Mouse (Mus musculus): ENCODE data around the gene Cend1.
A peak's percentile ranks its signal among the peaks of the same experiment; 100 is the strongest.
"Not testable (repeated sequence)": the region's sequence is repeated elsewhere in the genome, so short reads cannot be mapped to it uniquely, and the experiment has no call there.

The Cend1 gene

DNA sequence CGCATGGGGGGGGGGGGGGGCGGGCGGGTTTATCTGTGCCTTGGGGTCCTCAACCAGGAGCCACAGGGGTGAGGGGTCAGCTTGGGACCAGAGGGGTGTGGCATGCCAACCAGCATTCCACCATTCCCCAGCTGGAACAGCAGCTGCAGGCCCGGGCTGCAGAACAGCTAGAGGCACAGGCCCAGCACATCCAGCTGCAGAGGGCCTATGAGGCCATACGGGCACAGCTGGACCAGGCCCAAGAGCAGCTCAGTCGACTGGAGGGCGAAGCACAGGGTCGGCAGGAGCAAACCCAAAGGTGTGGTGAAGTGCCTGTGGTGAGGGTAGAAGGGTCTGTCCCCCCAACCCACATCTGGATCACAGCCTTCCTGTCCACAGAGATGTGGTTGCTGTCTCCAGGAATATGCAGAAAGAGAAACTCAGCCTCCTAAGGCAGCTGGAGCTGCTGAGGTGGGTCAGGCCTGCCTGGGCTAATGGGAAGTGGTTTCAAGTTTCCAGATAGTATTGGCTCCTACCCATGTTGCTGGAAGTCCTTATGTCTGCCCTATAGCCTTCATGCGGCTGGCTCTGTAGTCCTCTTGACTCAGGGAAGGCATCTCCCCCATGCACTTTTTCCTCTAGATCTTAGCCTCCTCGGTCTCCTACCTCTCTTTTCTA, 36.2 kb upstream of the Cend1 start:
- no peak for DNase-seq (ENCODE audit: low read depth in 1 of 2, low spot score in 2 of 2)

DNA sequence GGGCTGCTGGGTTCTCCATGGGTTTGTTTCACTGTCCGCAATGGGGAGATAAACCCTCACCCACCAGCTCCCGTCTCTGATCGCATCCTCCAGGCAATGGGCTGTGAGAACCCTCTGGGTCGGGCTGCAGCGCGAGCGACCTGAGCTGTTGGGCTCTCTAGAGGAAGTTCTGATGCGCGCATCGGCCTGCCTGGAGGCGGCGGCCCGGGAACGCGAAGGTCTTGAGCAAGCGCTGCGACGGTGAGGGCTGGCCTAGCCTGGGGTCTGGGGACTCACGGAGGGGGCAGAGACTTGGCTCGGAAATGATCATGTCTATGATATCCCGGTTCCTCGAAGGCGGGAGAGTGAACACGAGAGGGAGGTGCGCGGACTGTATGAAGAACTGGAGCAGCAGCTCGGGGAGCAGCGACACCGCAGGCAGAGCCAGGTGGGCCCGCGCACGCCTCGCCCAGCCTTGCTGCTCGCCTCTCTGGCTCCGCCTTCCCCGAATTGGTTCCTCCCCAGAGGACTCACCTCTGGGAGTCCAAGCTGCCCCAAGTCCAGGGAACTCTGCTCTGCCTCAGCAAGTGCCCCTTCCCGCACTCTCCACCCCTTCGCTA, 35.4 kb upstream of the Cend1 start:
- no peak for DNase-seq (ENCODE audit: low read depth in 1 of 2, low spot score in 2 of 2)

DNA sequence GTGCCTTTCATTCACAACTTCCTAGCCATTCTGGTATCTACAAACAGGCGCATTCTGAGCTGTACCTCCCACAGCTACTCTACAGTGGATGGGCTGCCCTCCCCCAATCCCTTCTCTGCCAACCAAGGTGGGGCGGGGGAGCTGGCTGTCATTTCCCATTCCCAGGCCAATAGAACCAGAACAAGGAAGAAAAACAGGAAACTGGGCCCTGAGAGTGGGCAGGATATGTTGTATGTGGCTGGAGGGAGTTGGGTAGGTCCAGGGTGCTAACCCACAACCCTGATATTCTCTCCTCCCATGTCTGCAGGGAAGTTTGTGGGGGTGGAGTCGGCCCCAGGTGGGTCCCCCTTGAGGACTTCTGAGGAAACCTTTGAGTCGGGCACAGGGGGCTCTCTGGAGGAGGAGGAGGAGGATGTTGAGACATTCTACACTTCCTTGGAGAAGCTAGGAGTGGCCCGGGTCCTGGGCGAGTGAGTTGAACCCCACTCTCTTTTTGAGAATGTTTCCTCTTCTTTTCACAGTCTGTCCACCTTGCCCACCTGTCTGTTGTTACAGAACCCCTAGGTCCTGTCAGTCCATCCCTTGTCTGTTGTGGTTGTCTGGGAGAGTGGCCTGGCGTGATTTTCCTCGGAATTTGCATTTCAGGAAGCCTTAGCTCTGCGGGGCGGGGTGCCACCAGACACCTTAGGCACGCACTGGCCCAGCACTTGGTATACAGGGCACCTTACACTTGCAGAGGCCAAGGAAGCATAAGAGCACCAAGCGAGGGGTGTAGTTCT, 34.7 kb upstream of the Cend1 start:
- DNase-seq (ENCODE audit: low read depth in 1 of 2, low spot score in 2 of 2) = no peak

DNA sequence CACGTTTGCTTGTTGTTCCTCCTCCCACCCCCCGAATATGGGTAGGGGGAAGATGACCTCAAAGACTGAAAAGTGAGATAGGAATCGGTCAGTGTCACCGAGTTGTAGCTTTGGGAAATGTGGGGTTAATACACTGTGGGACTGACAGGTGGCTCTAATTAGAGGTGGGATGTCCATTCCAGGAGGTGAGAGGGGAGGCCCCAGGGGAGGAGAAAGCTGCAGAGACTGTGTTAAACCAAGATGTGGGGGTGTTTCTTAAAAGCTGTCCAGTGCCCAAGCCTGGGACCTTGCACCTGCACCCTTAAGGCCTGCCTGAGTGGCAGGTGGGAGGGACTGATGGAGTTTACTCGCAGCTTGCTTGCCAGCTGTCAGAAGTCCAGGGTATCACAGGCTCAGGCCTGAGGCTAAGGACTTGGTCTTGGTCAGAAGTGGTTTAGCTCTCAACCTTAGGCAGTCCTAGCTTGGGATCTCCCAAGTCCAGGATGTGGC, 33.1 kb upstream of the Cend1 start:
- no peak for DNase-seq (ENCODE audit: low read depth in 1 of 2, low spot score in 2 of 2)

DNA sequence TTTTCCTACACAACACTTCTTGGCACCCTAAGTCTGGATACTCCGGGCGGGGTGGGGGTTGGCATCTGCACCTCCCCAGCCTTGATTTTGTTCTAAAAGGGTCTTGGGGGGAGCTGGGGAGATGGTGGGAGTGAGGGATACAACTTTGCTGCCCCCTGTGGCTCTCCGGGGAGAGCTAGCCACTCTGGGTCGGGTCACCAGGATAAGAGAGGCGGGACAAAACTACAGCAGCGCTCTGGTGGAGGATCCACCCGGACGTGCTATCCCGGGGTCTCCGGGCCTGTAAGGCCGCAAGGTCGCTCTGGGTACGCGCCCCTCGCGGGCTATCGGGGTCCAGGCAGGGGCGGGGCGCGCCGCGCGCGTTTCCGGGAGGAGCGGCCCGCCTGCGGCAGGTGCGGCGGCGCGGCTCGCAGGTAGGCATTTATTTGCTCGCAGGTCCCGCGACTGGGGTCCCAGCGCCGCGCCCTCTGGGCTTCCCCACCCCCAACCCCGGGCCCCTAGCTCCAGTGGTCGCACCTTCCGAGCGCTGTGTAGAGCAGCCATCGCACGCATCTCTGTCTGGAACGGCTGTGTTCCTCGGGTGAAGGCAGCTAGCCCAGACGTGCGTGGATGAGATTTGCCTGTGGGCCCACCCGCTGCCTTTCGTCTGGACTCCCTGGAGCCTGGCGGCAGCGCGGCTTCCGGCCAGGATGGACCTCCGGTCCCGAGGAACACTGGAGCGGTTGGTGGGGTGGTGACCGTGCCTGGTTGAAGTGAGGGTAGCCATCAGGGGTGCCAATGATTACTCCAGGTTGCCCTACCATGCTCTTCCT, 32.4 kb upstream of the Cend1 start:
- no peak for DNase-seq (ENCODE audit: low read depth in 1 of 2, low spot score in 2 of 2)

DNA sequence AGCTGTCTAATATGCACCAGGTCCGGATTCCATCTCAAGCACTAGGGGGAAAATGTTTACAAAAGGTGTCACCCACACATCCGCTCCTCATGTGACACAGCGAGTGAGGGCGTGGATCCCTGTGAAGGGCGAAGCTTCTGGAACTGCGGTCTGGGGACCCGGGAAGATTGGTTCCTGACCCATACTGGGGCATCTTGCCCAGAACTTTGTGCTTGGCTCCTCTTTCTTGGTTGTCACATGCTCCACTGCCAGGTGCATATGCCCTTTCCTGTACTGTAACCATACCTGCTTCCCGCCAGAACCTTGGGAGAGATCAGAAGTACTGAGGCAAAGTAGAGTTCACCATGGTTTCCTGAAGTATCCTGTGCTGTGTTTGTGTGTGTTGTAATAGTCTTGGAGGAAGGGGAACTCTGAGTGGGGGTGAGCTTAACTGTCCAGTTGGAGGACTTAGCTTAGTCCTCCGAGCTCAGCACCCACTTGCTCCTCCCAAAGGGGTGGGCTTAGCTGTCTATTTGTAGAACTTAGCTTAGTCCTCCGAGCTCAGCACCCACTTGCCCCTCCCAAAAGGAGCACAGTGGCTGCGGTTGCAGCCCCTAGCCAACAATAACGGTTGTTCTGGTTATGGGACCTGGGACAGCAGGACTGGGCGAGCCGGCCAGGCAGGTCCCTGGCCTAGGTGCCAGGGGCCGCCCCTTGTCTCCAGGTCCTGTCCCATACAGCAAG, 31.3 kb upstream of the Cend1 start, which contains the start of gene Cracr2b:
Cracr2b (plus strand) TSS at position 704 of the 723 bp plus-strand sequence.
- DNase-seq (ENCODE audit: low read depth in 1 of 2, low spot score in 2 of 2) = no peak

DNA sequence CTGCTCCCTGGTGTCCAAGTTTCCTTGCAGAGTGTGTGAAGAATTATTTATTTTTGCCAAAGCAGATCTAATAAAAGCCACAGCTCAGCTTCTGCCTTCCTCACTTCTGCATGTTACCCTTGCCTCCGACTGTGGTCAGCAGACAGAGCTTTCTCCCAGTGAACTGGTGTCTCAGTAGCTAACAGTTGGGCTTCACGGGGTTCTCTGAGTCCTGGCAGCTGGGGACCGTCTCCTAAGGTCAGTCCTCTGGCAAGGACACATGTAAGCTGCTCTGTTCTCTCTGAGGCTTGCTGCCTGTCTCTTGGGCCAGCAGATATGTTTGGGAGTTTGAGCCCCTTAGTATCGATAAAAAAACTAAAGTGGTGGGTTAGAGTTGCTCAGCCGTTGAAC, 30.7 kb upstream of the Cend1 start:
- DNase-seq (ENCODE audit: low read depth in 1 of 2, low spot score in 2 of 2) = no peak

DNA sequence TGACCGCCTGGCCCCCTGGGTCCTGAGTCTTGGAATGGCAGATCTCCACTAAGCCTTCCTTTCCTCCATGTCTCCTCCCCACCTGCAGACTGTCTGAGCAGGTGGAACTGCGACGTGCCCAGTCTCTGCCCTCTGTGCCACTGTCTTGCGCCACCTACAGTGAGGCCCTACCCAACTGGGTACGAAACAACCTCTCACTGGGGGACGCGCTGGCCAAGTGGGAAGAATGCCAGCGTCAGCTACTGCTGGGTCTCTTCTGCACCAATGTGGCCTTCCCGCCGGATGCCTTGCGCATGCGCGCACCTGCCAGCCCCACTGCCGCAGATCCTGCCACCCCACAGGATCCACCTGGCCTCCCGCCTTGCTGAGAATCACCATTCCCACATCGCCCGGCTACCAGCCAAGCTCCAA, 30.0 kb upstream of the Cend1 start:
- no peak for DNase-seq (ENCODE audit: low read depth in 1 of 2, low spot score in 2 of 2)

DNA sequence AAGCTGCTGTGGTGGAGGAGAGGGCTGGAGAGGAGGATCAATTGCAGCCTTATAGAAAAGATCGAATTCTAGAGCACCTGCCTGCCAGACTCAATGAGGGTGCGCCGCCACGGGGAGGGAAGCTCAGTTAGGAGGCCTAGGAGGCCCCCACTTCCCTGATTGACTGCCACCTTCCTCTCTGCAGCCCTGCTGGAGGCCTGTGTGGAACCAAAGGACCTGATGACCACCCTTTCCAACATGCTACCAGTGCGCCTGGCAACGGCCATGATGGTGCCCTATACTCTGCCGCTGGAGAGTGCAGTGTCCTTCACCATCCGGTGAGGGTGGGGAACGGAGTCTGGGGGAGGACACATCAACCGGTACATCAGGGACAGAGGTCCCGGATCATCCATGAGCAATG, 29.4 kb upstream of the Cend1 start:
- DNase-seq (ENCODE audit: low read depth in 1 of 2, low spot score in 2 of 2) = no peak

DNA sequence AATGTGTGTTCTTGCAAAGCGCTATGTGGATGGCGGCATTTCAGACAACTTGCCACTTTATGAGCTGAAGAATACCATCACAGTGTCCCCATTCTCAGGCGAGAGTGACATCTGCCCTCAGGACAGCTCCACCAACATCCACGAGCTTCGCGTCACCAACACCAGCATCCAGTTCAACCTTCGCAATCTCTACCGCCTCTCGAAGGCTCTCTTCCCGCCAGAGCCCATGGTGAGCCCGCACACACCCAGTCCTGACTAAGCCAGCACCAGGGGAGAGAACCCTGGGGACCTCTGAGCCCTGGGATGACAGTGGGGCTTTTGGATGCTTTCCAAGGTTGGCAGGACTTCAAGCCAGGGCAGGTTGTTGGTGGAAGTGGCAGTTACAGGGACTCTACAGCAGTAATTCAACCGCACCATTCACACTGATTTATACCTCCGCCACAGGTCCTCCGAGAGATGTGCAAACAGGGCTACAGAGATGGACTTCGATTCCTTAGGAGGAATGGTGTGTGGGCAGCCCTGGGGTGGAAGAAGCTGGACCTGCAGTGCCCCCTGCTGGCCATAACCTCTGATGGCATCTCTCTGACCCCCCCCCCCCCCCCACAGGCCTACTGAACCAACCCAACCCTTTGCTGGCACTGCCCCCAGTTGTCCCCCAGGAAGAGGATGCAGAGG, 28.8 kb upstream of the Cend1 start:
- no peak for DNase-seq (ENCODE audit: low read depth in 1 of 2, low spot score in 2 of 2)

DNA sequence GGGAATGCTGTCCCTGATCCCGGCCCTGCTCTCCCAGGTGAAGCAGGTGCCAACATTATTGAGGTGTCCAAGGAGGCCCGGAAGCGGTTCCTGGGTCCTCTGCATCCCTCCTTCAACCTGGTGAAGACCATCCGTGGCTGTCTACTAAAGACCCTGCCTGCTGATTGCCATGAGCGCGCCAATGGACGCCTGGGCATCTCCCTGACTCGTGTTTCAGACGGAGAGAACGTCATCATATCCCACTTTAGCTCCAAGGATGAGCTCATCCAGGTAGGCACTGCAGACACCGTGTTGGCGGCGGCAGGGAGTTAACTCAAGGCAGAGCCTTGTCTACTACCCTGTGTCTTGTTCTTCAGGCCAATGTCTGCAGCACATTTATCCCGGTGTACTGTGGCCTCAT, 27.9 kb upstream of the Cend1 start:
- no peak for DNase-seq (ENCODE audit: low read depth in 1 of 2, low spot score in 2 of 2)

DNA sequence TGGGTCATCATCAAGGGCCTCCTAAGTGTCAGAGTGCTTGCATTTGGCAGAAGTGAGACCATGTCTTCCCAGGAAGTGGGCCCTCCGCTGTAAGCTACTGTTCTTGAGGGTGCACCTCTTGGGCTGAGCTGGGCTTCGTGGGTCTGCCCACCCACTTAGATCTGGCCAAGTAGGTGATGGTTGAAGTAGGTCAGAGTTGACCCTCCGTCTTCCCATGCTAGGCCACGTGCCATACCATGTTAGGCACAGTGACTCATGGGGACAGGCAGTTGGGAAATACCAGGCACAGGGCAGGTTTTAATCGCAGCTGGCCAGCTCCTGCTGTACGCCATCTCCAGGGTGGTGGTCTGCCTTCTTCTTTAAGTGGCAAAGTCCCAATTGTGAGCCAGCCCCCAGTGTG, 27.4 kb upstream of the Cend1 start:
- no peak for DNase-seq (ENCODE audit: low read depth in 1 of 2, low spot score in 2 of 2)

DNA sequence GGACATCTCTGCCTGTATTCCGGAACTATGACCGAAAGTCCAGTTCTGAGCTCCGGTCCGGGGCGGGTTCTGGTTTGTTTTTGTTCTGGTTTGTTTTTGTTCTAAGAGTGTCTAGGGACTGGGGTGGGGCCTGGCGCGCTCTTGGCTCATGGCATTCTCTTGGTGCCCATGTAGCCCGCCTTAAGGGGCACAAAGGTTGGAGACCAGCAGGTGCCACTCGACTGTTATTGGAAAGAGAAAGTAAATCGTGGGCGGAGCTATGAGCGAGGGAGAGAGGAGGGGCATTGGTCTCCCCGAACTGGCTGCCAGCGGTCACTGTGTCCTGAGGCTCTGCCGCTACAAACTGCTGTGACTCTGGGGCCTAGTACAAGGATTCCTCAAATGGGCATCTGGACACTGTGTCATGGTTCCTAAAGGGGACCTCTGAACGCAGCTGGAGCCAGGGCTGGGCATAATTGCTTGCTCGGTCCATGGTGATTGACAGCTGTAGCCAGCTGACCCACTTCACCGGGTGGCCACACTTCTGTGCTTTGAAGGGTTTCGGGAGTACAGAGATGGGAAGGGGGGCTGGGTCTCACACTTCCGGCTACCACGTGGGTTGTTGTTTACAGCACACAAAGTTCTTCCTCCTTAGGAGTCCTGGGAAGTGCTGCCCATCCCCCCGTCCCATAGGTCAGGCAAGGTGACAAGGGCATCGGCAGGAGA, 26.5 kb upstream of the Cend1 start:
- no peak for DNase-seq (ENCODE audit: low read depth in 1 of 2, low spot score in 2 of 2)

DNA sequence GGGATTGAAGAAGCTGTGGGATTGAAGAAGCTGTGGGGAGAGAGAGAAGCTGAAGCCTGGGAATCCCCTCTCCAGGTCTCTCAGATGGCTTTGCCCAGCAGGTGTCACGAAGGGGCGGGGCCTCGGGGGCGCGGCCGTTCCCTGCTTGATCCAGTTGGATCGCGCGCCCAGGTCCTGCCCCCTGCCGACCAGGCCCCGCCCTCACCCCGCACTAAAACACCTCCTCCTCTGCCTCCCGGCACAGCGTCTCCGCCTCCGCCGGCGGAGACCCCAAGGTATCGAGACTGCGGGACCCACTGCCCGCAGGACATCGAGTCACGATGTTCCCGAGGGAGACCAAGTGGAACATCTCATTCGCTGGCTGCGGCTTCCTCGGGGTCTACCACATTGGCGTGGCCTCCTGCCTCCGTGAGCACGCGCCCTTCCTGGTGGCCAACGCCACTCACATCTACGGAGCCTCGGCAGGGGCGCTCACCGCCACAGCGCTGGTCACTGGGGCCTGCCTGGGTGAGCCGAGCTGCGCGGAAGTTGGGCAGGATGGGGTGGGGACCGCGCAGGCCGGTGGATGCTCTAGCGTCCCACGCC, 25.8 kb upstream of the Cend1 start, which contains the start of gene Pnpla2:
Pnpla2 (plus strand) TSS at position 232 of the 585 bp plus-strand sequence.
- peak; percentile 73 to 86 for DNase-seq (ENCODE audit: low read depth in 1 of 2, low spot score in 2 of 2)

DNA sequence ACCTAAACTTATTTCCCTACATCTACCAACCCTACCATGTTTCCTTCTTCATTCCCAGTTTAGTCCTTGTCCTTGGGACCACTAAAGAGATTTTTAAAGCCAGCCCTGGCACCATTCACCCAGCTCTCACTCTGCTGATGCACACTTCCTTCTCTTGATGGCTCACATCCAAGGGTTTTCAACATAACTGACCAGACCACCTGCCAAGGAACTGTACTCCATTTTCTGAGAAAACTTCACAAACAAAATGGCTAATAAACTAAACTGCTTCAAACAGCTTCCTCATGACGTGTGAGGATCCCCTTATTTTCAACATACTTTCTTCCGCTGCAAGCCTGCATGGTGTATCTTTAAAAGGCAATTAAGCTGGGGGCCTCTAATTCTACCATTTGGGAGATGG, 24.3 kb upstream of the Cend1 start:
- DNase-seq (ENCODE audit: low read depth in 1 of 2, low spot score in 2 of 2) = no peak

DNA sequence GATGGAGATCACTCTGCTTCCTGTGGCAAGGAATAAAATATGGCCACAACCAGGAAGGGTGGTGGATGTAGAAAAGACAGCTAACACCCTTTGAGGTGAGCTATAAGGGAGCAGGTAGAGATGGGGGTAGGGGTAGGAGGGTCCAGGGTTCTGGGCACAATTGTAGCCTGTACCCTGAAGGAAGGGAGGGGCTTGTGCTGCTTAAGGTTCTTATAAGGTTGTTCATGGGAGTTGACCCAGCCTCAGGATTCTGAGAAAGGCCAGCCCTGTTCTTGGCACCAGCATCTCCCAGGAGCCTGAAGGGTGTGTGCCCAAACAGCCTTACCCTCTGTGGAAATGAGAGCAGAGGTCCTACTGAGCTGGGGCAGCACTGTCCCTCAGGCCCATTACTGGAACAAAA, 22.6 kb upstream of the Cend1 start:
- no peak for DNase-seq (ENCODE audit: low read depth in 1 of 2, low spot score in 2 of 2)

DNA sequence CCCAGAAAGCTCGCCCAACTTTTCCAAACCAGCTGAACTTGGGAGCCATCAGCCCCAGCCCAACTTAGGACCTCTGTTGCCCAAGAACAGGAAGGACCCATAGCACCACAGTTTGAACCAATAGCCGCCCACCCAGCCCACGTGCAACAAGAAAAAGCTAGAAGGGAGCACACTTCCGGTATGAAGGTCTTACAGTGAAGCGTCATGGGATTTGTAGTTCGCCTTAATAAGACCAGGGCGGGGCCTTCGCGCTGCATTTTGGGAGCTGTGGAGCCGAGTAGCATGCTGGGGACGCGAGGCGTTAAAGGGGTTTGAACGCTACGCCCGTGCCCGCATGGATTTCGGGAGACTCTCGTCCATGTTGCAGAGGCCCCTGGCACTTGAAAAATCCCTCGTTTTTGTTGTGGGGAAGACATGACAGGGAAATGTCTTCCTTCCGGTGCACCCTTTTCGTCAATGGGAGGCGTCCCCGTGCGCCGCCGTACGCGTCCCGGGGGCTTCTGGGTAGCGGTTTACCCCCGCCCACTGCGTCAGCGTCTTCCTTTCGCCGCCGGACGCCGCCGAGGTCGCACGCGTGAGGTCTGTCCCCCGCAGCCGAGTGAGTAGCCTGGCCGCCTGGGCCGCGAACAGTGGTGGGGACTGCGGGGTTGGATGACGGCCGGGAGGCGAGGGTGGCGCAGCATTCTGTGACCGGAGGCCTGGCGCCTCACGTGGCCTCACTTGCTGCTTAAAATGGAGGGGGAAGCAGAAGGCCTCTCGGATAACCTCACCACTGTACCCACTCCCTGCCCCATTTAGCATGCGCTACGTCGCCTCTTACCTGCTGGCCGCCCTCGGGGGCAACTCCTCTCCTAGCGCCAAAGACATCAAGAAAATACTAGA, 18.1 kb upstream of the Cend1 start, which contains the start of gene Rplp2:
Rplp2 (plus strand) TSS at position 261 of the 882 bp plus-strand sequence.
- DNase-seq (ENCODE audit: low read depth in 1 of 2, low spot score in 2 of 2) = peak; percentile 79 to 92

DNA sequence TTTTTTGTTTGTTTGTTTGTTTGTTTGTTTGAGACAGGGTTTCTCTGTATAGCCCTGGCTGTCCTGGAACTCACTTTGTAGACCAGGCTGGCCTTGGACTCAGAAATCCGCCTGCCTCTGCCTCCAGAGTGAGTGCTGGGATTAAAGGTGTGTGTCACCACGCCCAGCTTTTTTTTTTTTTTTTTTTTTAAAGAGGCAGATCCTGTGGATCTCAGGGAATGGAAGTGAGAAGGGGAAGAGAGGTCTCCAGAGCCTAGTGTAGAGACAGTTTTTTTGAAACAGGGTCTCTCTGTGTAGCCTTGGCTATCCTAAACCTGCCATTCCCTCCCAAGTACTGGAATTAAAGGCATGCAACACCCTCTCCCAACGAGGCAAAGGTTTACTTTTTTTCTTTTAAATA, 17.1 kb upstream of the Cend1 start:
- DNase-seq (ENCODE audit: low read depth in 1 of 2, low spot score in 2 of 2) = not testable (repeated sequence)

All from monocyte, adult 2 months (primary cell).